Mouse (Mus musculus) erythroblast, embryonic 14.5 days (primary cell): ENCODE results near the gene Igfbp3. TPM values are rescaled to one million over a fixed set of nuclear protein-coding genes. Genes with fewer than 3 reads are reported as not detected.

Experiments
- H3K27me3 ChIP-seq: 2 replicates; pipeline ENCODE4 v1.6.1; 2012; ENCODE audit warnings: inconsistent platforms; ENCODE audit not compliant: control insufficient read depth
- H3K36me3 ChIP-seq: 2 replicates; pipeline ENCODE4 v1.6.1; 2012; ENCODE audit warnings: mild to moderate bottlenecking, inconsistent platforms; ENCODE audit not compliant: control insufficient read depth
- H3K4me1 ChIP-seq: 2 replicates; pipeline ENCODE4 v1.6.1; 2012; ENCODE audit warnings: inconsistent platforms; ENCODE audit not compliant: control insufficient read depth
- H3K4me3 ChIP-seq: replicated peaks from 2 replicates; pipeline ENCODE3; 2012; ENCODE audit warnings: moderate library complexity, mild to moderate bottlenecking, inconsistent platforms
- H3K9me3 ChIP-seq: 2 replicates; pipeline ENCODE4 v1.6.1; 2012; ENCODE audit warnings: low read length, inconsistent platforms, mixed read lengths; ENCODE audit not compliant: control insufficient read depth
- GATA1 ChIP-seq: IDR thresholded peaks from 2 replicates; pipeline ENCODE4 v1.6.1; 2012; ENCODE audit warnings: low read length, inconsistent platforms, mixed read lengths
- TAL1 ChIP-seq: IDR thresholded peaks from 3 replicates; pipeline ENCODE4 v1.6.1; 2012; ENCODE audit warnings: low read length, inconsistent platforms, mixed read lengths
- polyA plus RNA-seq: library from polyadenylated mRNA; stranded (reverse); fragments of >175 nt; gene quantifications from 2 replicates; pipeline ENCODE4 v1.2.3, GENCODE M21; 2012

Gene Igfbp3
- polyA plus RNA-seq, 1 experiment = 0.03 TPM

DNA sequence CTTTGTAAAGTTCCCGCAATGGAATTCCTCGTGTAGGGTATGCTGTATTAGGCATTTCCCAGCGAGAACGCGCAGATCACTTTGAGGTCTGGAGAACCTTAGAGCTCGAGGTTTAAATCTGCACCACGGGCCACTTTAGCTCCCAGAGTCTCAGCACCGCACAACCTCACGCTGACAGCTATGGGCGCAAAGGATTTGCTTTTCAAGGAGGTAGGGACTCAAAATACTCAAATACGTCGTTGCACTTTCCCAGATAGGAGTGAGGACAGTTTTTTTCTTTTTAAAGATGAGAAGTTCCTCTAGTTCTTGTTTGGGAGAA, 578 bp upstream of the Igfbp3 start:
- H3K4me1 ChIP-seq = no peaks in the 10 kb centered on the region
- TF ChIP-seq TAL1 (no peak), GATA1 (no peak)
- H3K9me3 ChIP-seq = no peaks in the 10 kb centered on the region
- no peak overlapping the region for H3K4me3 ChIP-seq
- H3K27me3 ChIP-seq = peaks cover 36% of the 10 kb centered on the region
- no peaks in the 10 kb centered on the region for H3K36me3 ChIP-seq

- no peaks in the 10 kb centered on the region for H3K9me3 ChIP-seq
- peak overlapping the region; percentile 27 for H3K4me3 ChIP-seq
- peaks cover 36% of the 10 kb centered on the region for H3K27me3 ChIP-seq
- TF ChIP-seq GATA1 (no peak), TAL1 (no peak)
- H3K36me3 ChIP-seq = no peaks in the 10 kb centered on the region
- H3K4me1 ChIP-seq = no peaks in the 10 kb centered on the region
Measured at GRCm38 (mm10) chr11:7213161-7213500, 592 bp downstream of the Igfbp3 start.

DNA sequence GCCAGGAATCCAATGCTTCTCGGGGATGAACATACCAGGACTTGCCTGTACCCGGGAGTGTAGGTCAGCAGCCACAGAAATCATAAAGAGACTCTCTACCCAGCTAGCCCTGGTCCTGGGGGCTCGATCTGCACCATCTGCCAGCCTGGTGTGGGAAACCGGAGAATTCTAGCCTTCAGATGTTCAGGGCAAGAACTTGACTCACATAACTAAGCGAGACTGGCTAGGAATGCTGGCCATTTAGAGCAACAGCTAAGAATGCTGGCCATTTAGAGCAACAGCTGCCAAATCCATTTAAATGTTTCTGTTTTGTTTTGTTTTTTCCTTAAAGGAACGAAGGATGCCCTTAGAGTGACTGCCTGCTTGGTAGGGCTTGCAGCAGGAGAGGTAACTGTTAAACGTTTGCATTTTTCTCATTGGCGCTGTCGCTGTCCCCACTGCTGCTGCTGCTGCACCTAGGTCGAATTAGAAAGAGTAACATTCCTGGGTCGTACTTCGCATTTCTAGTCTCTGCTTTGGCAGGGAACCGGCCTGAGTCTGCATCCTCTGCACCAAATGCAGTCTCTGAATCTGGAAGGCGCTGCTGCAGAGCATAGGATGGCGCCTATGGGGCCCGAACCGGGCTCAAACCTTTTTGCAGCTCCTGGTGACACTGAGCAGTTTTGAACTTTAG, 1.5 kb downstream of the Igfbp3 start:
- no peaks in the 10 kb centered on the region for H3K4me1 ChIP-seq
- peaks cover 36% of the 10 kb centered on the region for H3K27me3 ChIP-seq
- no peak overlapping the region for H3K4me3 ChIP-seq
- no peaks in the 10 kb centered on the region for H3K36me3 ChIP-seq
- H3K9me3 ChIP-seq = no peaks in the 10 kb centered on the region
- TF ChIP-seq GATA1 (no peak), TAL1 (no peak)

DNA sequence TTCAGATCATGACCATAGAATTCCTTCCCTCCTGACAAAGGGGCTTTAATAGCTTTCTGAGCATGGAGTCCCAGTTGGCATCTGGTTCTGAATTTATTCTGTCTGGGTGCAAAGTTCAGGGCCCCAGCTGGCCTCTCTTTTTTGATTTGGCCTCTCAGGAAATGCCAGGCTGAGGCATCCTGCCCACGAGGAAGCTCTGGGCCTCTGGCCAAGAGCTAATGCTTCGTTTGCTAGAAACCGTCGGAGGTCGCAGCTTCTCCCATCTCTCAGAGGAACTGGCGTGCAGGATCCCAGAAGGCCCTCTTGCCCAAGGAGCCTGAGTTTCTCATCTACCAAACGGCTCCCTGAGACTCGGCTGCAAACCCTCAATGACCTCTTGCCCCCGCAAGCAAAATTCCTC, 2.5 kb downstream of the Igfbp3 start:
- Histone ChIP-seq H3K27me3 (peaks cover 36% of the 10 kb centered on the region), H3K4me3 (no peak overlapping the region), H3K4me1 (no peaks in the 10 kb centered on the region), H3K9me3 (no peaks in the 10 kb centered on the region), H3K36me3 (no peaks in the 10 kb centered on the region)
- TF ChIP-seq TAL1 = no peak
- TF ChIP-seq GATA1 = no peak

- Histone ChIP-seq H3K4me3 (no peak overlapping the region), H3K4me1 (no peaks in the 10 kb centered on the region), H3K36me3 (no peaks in the 10 kb centered on the region), H3K27me3 (peaks cover 36% of the 10 kb centered on the region), H3K9me3 (no peaks in the 10 kb centered on the region)
- no peak for TF ChIP-seq GATA1
- no peak for TF ChIP-seq TAL1
Measured at GRCm38 (mm10) chr11:7210343-7210742, 3.4 kb downstream of the Igfbp3 start.

DNA sequence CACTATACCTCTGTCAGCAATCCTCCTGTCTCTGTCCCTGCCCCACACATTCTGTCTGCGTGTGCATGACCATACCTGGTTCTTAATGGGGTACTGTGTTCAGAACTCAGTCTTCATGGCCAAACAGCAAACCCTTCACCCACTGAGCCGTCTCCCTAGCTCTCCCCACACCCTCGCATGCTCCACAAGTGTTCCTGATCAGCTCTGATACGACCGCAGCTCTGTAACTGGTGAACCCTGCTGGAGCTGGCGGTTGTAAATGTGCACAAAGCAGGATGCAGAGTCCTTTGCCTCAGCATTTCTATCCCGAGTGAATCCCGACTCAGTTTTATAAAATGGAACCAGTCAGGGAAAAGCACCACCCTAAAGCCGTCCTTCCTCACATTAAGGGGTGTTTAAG, 9.9 kb downstream of the Igfbp3 start:
- H3K4me1 ChIP-seq = no peaks in the 10 kb centered on the region
- TF ChIP-seq GATA1 (no peak), TAL1 (no peak)
- no peaks in the 10 kb centered on the region for H3K27me3 ChIP-seq
- no peaks in the 10 kb centered on the region; the same call in 1 of the 2 replicates for H3K36me3 ChIP-seq
- no peak overlapping the region for H3K4me3 ChIP-seq
- no peaks in the 10 kb centered on the region for H3K9me3 ChIP-seq

GRCm38 (mm10) chr11:7202206-7202605, 11.5 kb downstream of the Igfbp3 start:
- no peak overlapping the region for H3K4me3 ChIP-seq
- H3K27me3 ChIP-seq = no peaks in the 10 kb centered on the region
- no peaks in the 10 kb centered on the region; the same call in 1 of the 2 replicates for H3K36me3 ChIP-seq
- no peaks in the 10 kb centered on the region for H3K4me1 ChIP-seq
- no peak for TF ChIP-seq GATA1
- no peak for TF ChIP-seq TAL1
- no peaks in the 10 kb centered on the region for H3K9me3 ChIP-seq

DNA sequence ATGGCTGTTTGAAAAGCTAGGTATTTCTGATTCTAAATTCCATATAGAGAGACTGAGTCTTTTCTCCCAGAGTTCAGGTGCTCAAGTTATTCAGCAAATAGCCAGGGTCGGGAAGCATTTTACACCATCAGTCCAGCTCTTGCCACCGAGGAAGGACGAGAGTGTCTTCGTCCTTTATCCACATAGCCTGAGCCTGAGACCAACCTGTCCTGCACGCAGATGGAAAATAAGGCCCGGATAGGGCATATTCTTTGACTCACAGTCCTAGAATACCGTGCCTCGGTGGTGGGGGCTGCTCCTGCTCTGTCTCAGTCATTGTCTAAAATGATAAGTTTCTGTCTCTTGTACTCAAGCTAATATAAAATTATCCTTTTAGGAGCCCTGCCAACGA, 13.3 kb downstream of the Igfbp3 start:
- Histone ChIP-seq H3K9me3 (no peaks in the 10 kb centered on the region), H3K4me1 (no peaks in the 10 kb centered on the region), H3K27me3 (no peaks in the 10 kb centered on the region), H3K4me3 (no peak overlapping the region), H3K36me3 (no peaks in the 10 kb centered on the region; the same call in 1 of the 2 replicates)
- TF ChIP-seq TAL1 = no peak
- no peak for TF ChIP-seq GATA1

DNA sequence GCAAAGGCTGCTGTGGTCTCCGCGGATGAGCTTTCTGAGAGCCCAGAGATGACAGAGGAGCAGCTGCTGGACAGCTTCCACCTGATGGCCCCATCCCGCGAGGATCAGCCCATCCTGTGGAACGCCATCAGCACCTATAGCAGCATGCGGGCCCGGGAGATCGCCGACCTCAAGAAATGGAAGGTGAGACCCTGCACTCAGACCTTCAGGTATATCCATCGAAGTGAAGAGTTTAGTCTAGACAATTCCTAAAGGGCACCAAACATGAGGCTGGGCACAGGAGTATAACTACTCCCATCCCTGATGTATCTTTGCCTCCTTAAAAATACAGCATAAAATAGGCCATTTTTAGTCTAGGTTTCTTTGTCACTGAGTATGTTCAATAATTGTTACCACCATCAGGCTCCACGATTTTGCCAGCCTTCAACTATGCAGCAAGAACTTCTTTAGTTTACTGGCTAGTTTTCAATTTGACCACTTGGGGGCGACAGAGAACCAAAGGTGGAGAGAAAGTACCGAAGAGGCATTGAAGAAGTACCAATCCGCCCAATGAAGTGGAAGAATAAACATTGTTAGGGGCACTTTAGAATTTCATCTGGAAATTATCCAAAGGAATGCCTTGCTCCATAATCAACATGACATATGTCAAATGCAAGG, 13.9 kb downstream of the Igfbp3 start:
- H3K9me3 ChIP-seq = no peaks in the 10 kb centered on the region
- no peak overlapping the region for H3K4me3 ChIP-seq
- H3K36me3 ChIP-seq = no peaks in the 10 kb centered on the region; the same call in 1 of the 2 replicates
- H3K4me1 ChIP-seq = no peaks in the 10 kb centered on the region
- no peaks in the 10 kb centered on the region for H3K27me3 ChIP-seq
- no peak for TF ChIP-seq TAL1
- TF ChIP-seq GATA1 = no peak
